Mouse (Mus musculus) G1E (cell line): ENCODE data around the gene Efna2. TPM values are rescaled to one million over a fixed set of nuclear protein-coding genes. Genes with fewer than 3 reads are reported as not detected.

Experiments
- ATAC-seq: 2 replicates; pipeline ENCODE4 v1.8.0; 2016; ENCODE audit warnings: mild to moderate bottlenecking; ENCODE audit not compliant: insufficient number of reproducible peaks, poor library complexity, low FRiP score, severe bottlenecking; ENCODE audit errors: extremely low read depth
- DNase-seq: peaks from one replicate; pipeline ENCODE4 v3.0.0; 2012; ENCODE audit warnings: low spot score
- H3K27me3 ChIP-seq: 2 replicates; pipeline ENCODE4 v1.6.1; 2012; ENCODE audit warnings: mild to moderate bottlenecking, low read length, inconsistent platforms; ENCODE audit not compliant: insufficient read depth
- H3K36me3 ChIP-seq: replicated peaks from 2 replicates; pipeline ENCODE3; 2012; ENCODE audit warnings: mild to moderate bottlenecking, inconsistent platforms
- H3K4me1 ChIP-seq: 2 replicates; pipeline ENCODE4 v1.6.1; 2012; ENCODE audit warnings: low read depth, low read length, inconsistent platforms, mixed read lengths; ENCODE audit not compliant: insufficient read depth
- H3K4me3 ChIP-seq: 2 replicates; pipeline ENCODE4 v1.5.1; 2012; ENCODE audit warnings: low read depth, mild to moderate bottlenecking, inconsistent platforms, low read length, moderate library complexity, mixed read lengths
- H3K9me3 ChIP-seq: replicated peaks from 2 replicates; pipeline ENCODE4 v1.6.1; 2012; ENCODE audit warnings: inconsistent platforms
- CTCF ChIP-seq: IDR thresholded peaks from 2 replicates; pipeline ENCODE4 v1.5.1; 2012; ENCODE audit warnings: low read depth, low read length, inconsistent platforms, mixed read lengths
- GATA1 ChIP-seq: IDR thresholded peaks from 2 replicates; pipeline ENCODE4 v1.6.1; 2012; ENCODE audit warnings: borderline replicate concordance, low read length, inconsistent platforms, mixed read lengths
- GATA2 ChIP-seq: IDR thresholded peaks from 2 replicates; pipeline ENCODE4 v1.6.1; 2012; ENCODE audit warnings: low read depth, low read length, inconsistent platforms, borderline replicate concordance
- POLR2AphosphoS5 ChIP-seq: IDR thresholded peaks from 2 replicates; pipeline ENCODE4 v1.6.1; 2012; ENCODE audit warnings: low read depth, low read length, inconsistent platforms; ENCODE audit not compliant: insufficient replicate concordance
- TAL1 ChIP-seq: conservative IDR thresholded peaks from 2 replicates; pipeline ENCODE4 v1.6.1; 2012; ENCODE audit warnings: low read depth, low read length, inconsistent platforms, mixed read lengths
- polyA plus RNA-seq: library from polyadenylated mRNA; stranded (reverse); fragments of >175 nt; gene quantifications from 2 replicates; pipeline ENCODE4 v1.2.3, GENCODE M21; 2012
- total RNA-seq, 2 experiments: library from RNA; stranded (forward) in 1 of 2; stranded (reverse) in 1 of 2; fragments of 200-1000 nt in 1 of 2; fragments of >200 nt in 1 of 2; fragmentation: Nextera tagmentation in 1 of 2; gene quantifications; 2 replicates each; pipeline ENCODE4 v1.2.3; 2014 to 2017

Gene Efna2
- total and polyA plus RNA-seq, 3 experiments: 0.20 TPM; not detected in 2

- H3K4me3 ChIP-seq: peak overlapping the region; percentile 71
- peaks cover 48% of the 10 kb centered on the region for H3K36me3 ChIP-seq
- H3K9me3 ChIP-seq: no peaks in the 10 kb centered on the region
- ATAC-seq (no peak), DNase-seq (peak; percentile 63)
- H3K27me3 ChIP-seq: no peaks in the 10 kb centered on the region
- peaks cover 95% of the 10 kb centered on the region for H3K4me1 ChIP-seq
- TF ChIP-seq TAL1 (no peak), POLR2AphosphoS5 (0 out of 2 replicates have a peak, but pooled peaks have one; percentile 69)
These were observed 20.8 kb upstream of the Efna2 start for GRCm38 (mm10) chr10:80158307-80158986.

DNA sequence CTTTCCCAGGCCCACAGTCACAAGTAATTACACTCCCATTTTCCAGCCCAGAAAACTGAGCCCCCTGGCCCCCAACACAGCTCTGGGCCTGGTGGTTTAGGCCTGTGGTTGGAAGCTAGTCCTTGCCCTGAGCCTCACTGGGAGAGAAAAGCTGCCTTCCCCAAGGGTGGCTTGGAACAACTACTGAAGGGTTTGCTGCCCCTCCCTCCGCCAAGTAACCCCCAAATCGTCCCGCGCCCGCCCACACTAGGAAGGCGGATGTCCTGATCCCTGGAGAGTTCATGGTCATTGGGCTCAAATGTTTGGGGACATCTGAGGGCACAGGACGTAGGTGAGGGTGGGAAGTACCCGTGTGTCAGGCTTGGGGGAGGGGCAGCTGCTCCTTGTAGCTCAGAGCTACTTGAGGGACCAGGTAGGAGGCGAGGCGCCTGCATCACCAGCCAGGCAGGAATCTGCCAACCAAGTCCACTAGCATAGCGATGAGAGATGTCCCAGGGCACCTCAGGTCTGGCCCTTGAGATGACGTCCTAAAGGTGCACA lies 20.2 kb upstream of the Efna2 start:
- no peak for DNase-seq
- H3K4me3 ChIP-seq: peak overlapping the region; percentile 71
- H3K36me3 ChIP-seq: peaks cover 42% of the 10 kb centered on the region
- no peak for TF ChIP-seq GATA2
- no peak; the same call in 1 of the 2 replicates for TF ChIP-seq POLR2AphosphoS5
- TF ChIP-seq TAL1: no peak
- no peak for TF ChIP-seq CTCF
- TF ChIP-seq GATA1: no peak
- no peak for ATAC-seq
- peaks cover 94% of the 10 kb centered on the region for H3K4me1 ChIP-seq
- H3K27me3 ChIP-seq: no peaks in the 10 kb centered on the region; the same call in 1 of the 2 replicates
- H3K9me3 ChIP-seq: no peaks in the 10 kb centered on the region

DNA sequence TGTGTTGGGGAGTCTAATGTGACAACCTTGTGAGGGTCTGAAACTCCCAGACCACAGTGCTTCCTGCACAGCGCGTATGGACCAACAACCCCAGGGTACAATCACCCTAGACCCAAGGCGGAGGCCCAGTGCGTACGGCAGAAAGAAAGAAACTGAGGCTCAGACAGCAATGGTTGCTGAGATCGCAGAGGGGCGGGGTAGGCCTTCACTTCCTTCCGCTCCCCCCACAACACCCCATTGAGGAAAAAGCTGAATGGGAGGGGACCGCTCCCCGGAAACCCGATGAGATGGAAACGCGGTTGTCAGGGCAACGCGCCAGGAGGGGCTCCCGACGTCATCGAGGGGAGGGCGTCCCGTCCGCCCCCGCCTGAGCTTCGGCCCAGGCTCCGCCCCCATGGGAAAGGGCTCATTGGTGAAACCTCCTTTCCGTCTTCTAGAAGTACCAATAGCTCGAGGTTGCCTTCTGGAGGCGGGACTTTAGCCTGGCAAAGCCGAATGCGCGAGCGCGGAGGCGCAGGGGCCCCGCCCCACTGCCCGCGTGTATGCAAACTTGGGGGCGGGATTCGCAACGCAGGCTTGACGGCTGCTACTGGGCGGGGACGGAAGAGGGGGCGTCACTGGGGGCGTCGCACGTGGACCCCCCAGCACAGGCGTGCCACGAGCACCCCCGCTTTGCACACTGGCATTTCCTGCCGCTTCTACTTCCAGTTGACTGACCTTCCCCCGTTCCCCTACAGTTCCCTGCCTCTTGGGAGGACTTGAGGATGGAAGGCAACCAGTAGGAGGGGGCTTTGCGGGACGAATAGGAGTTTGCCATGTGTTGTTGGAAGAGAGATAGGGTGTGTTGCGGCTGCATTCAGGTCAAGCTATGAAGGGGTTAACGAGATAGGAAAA lies 19.5 kb upstream of the Efna2 start:
- DNase-seq (peak; percentile 95), ATAC-seq (peak; percentile 80)
- H3K36me3 ChIP-seq: peaks cover 35% of the 10 kb centered on the region
- H3K4me1 ChIP-seq: peaks cover 94% of the 10 kb centered on the region
- no peaks in the 10 kb centered on the region; the same call in 1 of the 2 replicates for H3K27me3 ChIP-seq
- no peaks in the 10 kb centered on the region for H3K9me3 ChIP-seq
- peak overlapping the region; percentile 71 for H3K4me3 ChIP-seq
- no peak for TF ChIP-seq GATA2
- TF ChIP-seq GATA1: no peak
- no peak for TF ChIP-seq TAL1
- no peak for TF ChIP-seq POLR2AphosphoS5
- no peak for TF ChIP-seq CTCF

GRCm38 (mm10) chr10:80160455-80161371 lies 18.6 kb upstream of the Efna2 start:
- H3K4me1 ChIP-seq: peaks cover 94% of the 10 kb centered on the region
- no peak for TF ChIP-seq CTCF
- TF ChIP-seq GATA2: no peak
- TF ChIP-seq GATA1: no peak
- TF ChIP-seq POLR2AphosphoS5: no peak
- TF ChIP-seq TAL1: no peak
- no peaks in the 10 kb centered on the region; the same call in 1 of the 2 replicates for H3K27me3 ChIP-seq
- ATAC-seq: no peak
- DNase-seq: peak; percentile 70
- peaks cover 26% of the 10 kb centered on the region for H3K36me3 ChIP-seq
- H3K4me3 ChIP-seq: peak overlapping the region; percentile 71
- H3K9me3 ChIP-seq: no peaks in the 10 kb centered on the region

DNA sequence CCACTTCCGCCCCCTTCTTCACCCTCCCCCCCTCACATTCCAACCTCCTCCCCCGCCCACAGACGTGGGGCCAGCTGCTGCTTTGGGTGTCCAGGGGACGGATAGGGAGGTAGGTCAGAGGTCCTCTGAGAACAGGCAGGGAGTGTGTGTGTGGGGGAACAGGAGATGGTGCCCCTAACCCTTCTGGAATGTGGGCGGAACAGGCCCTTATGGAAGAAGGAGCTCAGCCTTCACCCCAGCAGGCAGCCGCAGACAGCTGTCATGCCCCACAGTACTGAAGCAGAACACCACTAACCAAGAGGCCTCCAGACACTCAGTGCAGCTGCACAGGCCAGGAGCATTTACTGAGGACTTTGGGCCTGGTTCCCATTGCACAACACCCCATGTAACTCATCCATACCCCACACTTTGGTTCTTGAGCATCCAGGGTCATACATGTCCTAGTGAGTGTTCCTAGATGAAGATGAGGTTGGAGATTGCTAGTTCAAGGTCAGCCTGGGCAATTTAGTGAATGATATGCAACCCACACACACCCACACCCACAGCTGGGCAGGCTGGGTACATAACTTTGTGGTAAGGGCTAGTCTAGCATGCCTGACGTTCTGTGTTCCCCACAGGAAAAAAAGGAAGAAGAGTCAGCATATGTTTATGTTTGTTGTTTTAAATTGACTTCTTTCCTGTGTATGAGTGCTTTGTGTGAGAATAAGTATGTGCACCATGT lies 17.6 kb upstream of the Efna2 start:
- no peak for DNase-seq
- TF ChIP-seq GATA2 (no peak), TAL1 (no peak), GATA1 (no peak), POLR2AphosphoS5 (0 out of 2 replicates have a peak, but pooled peaks have one; percentile 1), CTCF (no peak)
- no peak for ATAC-seq
- H3K4me3 ChIP-seq: peak overlapping the region; percentile 71; the same call in 1 of the 2 replicates
- peaks cover 93% of the 10 kb centered on the region for H3K4me1 ChIP-seq
- no peaks in the 10 kb centered on the region; the same call in 1 of the 2 replicates for H3K27me3 ChIP-seq
- H3K36me3 ChIP-seq: peaks cover 16% of the 10 kb centered on the region
- H3K9me3 ChIP-seq: no peaks in the 10 kb centered on the region
